Mouse (Mus musculus) G1E (cell line): ENCODE measurements at regions not wholly inside any gene's neighbourhood (a gene's known extent, or its start where the extent isn't known, plus 50 kb on each side); places are given as distances from the start of the nearest gene placed in this dataset.

ENCODE experiments used
- CTCF ChIP-seq: IDR thresholded peaks from 2 replicates; pipeline ENCODE4 v1.5.1; 2012; ENCODE audit warnings: low read depth, low read length, inconsistent platforms, mixed read lengths
- GATA1 ChIP-seq: IDR thresholded peaks from 2 replicates; pipeline ENCODE4 v1.6.1; 2012; ENCODE audit warnings: borderline replicate concordance, low read length, inconsistent platforms, mixed read lengths
- GATA2 ChIP-seq: IDR thresholded peaks from 2 replicates; pipeline ENCODE4 v1.6.1; 2012; ENCODE audit warnings: low read depth, low read length, inconsistent platforms, borderline replicate concordance
- POLR2AphosphoS5 ChIP-seq: IDR thresholded peaks from 2 replicates; pipeline ENCODE4 v1.6.1; 2012; ENCODE audit warnings: low read depth, low read length, inconsistent platforms; ENCODE audit not compliant: insufficient replicate concordance
- TAL1 ChIP-seq: conservative IDR thresholded peaks from 2 replicates; pipeline ENCODE4 v1.6.1; 2012; ENCODE audit warnings: low read depth, low read length, inconsistent platforms, mixed read lengths

- TF ChIP-seq CTCF, result no peak
- TF ChIP-seq TAL1, result no peak
- TF ChIP-seq POLR2AphosphoS5, result no peak
- TF ChIP-seq GATA1, result no peak
- TF ChIP-seq GATA2, result no peak
These were observed 120.4 kb downstream of the Cox7c start for GRCm38 (mm10) chr13:85926323-85926722.
